Mouse (Mus musculus) limb, embryonic 15.5 days (tissue): Measurements from ENCODE around the gene Zbtb38. TPM values are rescaled to one million over a fixed set of nuclear protein-coding genes. Genes with fewer than 3 reads are reported as not detected.

Source experiments
- ATAC-seq: fragments of 200-750 bp; cut with Nextera tagmentation; 2 replicates; pipeline ENCODE4 v1.8.0; 2017; ENCODE audit warnings: low read depth, moderate TSS enrichment; ENCODE audit not compliant: insufficient number of reproducible peaks, low FRiP score, low TSS enrichment
- H3K27ac ChIP-seq: fragments of 300-500 bp; sonication (generic); 2 replicates; pipeline ENCODE4 v1.5.1; 2015; ENCODE audit warnings: moderate library complexity, mild to moderate bottlenecking, inconsistent platforms
- H3K27me3 ChIP-seq: fragments of 300-500 bp; sonication (generic); 2 replicates; pipeline ENCODE4 v1.6.1; 2015; ENCODE audit warnings: inconsistent platforms
- H3K36me3 ChIP-seq: fragments of 300-500 bp; sonication (generic); 2 replicates; pipeline ENCODE4 v1.6.1; 2015; ENCODE audit warnings: inconsistent platforms
- H3K4me1 ChIP-seq: fragments of 300-500 bp; sonication (generic); 2 replicates; pipeline ENCODE4 v1.6.1; 2015; ENCODE audit warnings: inconsistent platforms
- H3K4me2 ChIP-seq: fragments of 300-500 bp; sonication (generic); 2 replicates; pipeline ENCODE4 v1.6.1; 2015; ENCODE audit warnings: mild to moderate bottlenecking, inconsistent platforms
- H3K4me3 ChIP-seq: fragments of 300-500 bp; sonication (generic); 2 replicates; pipeline ENCODE4 v1.5.1; 2015; ENCODE audit warnings: mild to moderate bottlenecking, inconsistent platforms
- H3K9ac ChIP-seq: fragments of 300-500 bp; sonication (generic); 2 replicates; pipeline ENCODE4 v1.6.1; 2015; ENCODE audit warnings: inconsistent platforms
- H3K9me3 ChIP-seq: fragments of 300-500 bp; sonication (generic); 2 replicates; pipeline ENCODE4 v1.6.1; 2016; ENCODE audit warnings: inconsistent platforms
- WGBS: fragments of 180-500 bp; shearing (Covaris S2); methylation state at CpG from one replicate; pipeline ENCODE4 v1.1.7; 2015; 5-methylcytosine and 5-hydroxymethylcytosine counted together
- polyA plus RNA-seq: library from polyadenylated mRNA; unstranded; fragments of >200 nt; fragmentation: Nextera tagmentation; extraction: Ambion mirVana; gene quantifications from 2 replicates; pipeline ENCODE4 v1.2.1, GENCODE M21; 2015

Gene Zbtb38
- polyA plus RNA-seq, 1 experiment from 2014 or later: 17.2 TPM

DNA sequence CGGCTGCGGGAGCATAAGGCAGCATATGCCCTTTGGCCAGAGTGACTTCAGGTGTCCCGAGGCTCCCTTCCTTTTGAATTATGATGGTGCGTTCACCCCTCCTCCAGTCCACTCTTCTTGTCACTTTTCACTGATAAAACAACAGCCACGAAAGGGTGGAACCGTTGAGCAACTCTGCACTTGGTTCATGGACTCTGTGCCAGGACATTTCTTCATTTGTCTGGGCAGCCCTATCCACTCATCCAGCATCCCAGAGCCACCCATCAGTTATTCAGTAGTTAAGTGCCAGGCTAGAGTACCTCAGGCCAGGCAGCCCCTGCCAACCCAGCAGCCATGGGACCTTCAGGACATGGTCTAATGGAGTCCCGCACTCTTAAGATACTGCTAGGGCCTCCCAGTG lies 114.1 kb downstream of the Zbtb38 start:
- 63% methylated on average over 7 of the region's 7 CpGs for WGBS
- no peaks in the 10 kb centered on the region for H3K27me3 ChIP-seq
- H3K4me3 ChIP-seq: no peak overlapping the region
- H3K36me3 ChIP-seq: no peaks in the 10 kb centered on the region
- H3K9me3 ChIP-seq: no peaks in the 10 kb centered on the region
- ATAC-seq: no peak
- H3K4me1 ChIP-seq: no peaks in the 10 kb centered on the region
- H3K9ac ChIP-seq: no peak overlapping the region
- H3K27ac ChIP-seq: no peak overlapping the region
- no peak overlapping the region for H3K4me2 ChIP-seq

DNA sequence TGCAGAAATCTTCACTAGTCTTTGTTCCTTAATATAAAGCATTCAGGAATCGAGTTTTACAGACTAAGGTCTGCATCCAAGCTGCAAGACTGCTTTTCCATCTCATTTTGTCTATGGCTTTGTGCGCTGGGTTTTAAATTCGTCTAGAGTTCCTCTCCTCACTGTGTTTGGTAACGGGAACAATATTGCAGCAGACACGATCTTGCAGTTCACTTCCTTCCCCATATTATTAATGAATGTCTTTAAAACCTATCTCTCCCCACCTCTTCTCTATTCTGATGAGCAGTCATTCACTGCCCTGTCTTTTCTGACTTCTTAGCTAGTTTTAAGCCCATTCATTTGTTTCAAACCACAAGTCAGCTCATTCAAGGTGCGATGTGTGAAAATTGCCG lies 115.5 kb downstream of the Zbtb38 start:
- Histone ChIP-seq H3K4me2 (no peak overlapping the region), H3K4me3 (no peak overlapping the region), H3K27ac (no peak overlapping the region), H3K36me3 (no peaks in the 10 kb centered on the region), H3K4me1 (peaks cover 3% of the 10 kb centered on the region; the same call in 1 of the 2 replicates), H3K9ac (no peak overlapping the region), H3K27me3 (no peaks in the 10 kb centered on the region), H3K9me3 (no peaks in the 10 kb centered on the region)
- no peak for ATAC-seq
- 67% methylated on average over 7 of the region's 7 CpGs for WGBS

DNA sequence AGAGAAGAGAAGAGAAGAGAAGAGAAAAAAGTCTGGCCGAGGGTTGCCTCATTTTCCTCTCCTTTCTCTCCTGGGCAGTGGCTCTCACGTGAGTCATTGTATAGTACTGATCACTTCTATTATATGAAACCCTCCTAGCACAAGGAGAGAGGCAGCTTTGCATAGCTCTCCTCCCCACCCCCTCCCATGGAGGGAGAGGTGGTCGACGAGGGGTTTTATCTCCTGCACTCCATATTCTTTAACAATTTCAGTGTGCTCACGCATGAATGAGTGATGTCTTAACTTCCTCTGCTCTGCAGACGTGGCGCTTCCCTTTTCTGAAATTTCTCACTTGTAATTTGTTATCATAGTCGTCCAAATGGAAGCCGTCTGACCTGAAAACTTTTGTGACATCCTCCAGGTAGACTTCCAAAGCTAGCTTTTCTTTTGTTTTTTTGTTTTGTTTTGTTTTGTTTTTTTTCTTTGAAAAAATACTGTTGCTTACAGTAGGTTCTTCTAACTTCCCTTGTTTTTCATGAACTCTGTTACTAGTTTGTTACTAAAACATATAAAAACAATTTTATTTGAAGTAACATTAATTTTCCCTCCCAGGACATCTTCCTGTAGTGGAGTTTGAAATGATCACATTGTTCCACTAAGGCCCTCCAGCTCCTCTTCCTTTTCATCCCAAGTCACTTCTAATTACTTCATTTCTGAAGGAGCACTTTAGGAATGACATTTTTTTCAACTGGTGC lies 116.0 kb downstream of the Zbtb38 start:
- H3K4me2 ChIP-seq: no peak overlapping the region
- no peaks in the 10 kb centered on the region for H3K9me3 ChIP-seq
- no peak overlapping the region for H3K4me3 ChIP-seq
- ATAC-seq: no peak
- H3K27ac ChIP-seq: no peak overlapping the region
- WGBS: 60% methylated on average over 9 of the region's 9 CpGs
- no peak overlapping the region for H3K9ac ChIP-seq
- no peaks in the 10 kb centered on the region for H3K36me3 ChIP-seq
- no peaks in the 10 kb centered on the region for H3K27me3 ChIP-seq
- H3K4me1 ChIP-seq: peaks cover 8% of the 10 kb centered on the region; the same call in 1 of the 2 replicates

DNA sequence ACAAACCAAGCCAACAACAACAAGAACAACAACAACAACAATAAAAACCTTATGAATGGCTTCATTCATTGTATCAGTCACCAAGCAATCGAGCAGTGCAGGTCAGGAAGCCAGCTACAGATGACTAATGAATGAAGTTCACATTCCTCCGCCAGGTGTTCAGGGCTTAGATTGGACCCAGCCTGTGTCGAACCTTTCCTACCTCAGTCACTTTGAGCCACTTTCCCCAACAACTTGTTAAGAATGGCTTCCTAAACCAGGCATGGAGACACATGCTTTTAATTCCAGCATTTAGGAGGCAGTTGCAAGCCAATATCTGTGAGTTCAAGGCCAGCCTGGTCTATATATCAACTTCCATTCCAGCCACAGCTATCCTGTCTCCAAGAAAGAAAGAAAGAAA lies 116.7 kb downstream of the Zbtb38 start:
- Histone ChIP-seq H3K4me3 (no peak overlapping the region), H3K36me3 (no peaks in the 10 kb centered on the region), H3K4me2 (no peak overlapping the region), H3K27me3 (no peaks in the 10 kb centered on the region), H3K9ac (no peak overlapping the region), H3K4me1 (peaks cover 8% of the 10 kb centered on the region; the same call in 1 of the 2 replicates), H3K9me3 (no peaks in the 10 kb centered on the region), H3K27ac (no peak overlapping the region)
- 57% methylated on average over 3 of the region's 3 CpGs for WGBS
- ATAC-seq: no peak

DNA sequence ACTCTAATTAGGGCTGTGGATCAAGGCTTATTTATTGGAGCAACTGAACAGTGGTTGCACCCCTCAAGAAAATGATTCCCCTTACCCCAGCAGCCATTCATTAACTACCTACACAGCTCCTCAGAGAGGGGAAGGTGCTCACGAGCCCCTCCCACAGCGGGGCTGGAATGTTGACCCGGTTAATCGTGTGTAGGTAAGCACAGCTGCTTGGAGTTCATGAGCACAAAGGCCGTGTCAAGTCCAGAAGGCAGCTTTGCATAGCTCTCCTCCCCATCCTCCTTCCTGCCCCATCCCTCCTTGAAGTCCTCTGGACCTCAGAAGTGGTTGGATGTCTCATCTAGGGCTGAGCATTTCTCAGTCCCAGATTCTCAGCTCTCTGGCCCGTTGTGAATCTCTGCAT lies 117.5 kb downstream of the Zbtb38 start:
- no peak overlapping the region for H3K27ac ChIP-seq
- ATAC-seq: no peak
- WGBS: 63% methylated on average over 6 of the region's 6 CpGs

DNA sequence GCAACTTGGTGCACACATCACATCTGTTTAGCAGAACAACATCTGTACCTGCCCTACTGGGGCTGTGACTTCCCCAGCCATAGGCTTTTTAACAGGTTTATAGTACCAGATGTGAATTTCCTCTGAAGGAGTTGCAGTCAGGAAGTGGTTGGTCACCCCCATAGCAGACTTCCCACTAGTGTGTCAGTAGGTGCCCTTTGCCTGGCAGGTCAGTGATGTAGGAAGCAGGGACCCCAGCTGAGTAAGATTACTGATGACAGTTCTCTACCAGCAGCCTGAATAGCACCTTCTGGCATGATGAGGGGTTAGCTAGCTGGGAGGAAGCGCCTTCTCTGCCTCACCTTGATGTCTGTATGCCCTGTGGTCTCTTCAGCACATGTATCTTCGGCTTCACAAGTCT lies 118.9 kb downstream of the Zbtb38 start:
- H3K9me3 ChIP-seq: no peaks in the 10 kb centered on the region

More for the DNA sequence above, 117.5 kb downstream of the Zbtb38 start:
- Histone ChIP-seq H3K4me1 (peaks cover 8% of the 10 kb centered on the region; the same call in 1 of the 2 replicates), H3K4me3 (no peak overlapping the region), H3K4me2 (no peak overlapping the region), H3K9me3 (no peaks in the 10 kb centered on the region), H3K36me3 (no peaks in the 10 kb centered on the region), H3K9ac (no peak overlapping the region), H3K27me3 (no peaks in the 10 kb centered on the region)

More for the DNA sequence above, 118.9 kb downstream of the Zbtb38 start:
- Histone ChIP-seq H3K9ac (no peak overlapping the region), H3K4me3 (no peak overlapping the region), H3K36me3 (no peaks in the 10 kb centered on the region), H3K4me2 (no peak overlapping the region), H3K27me3 (no peaks in the 10 kb centered on the region), H3K4me1 (peaks cover 8% of the 10 kb centered on the region; the same call in 1 of the 2 replicates), H3K27ac (no peak overlapping the region)
- 75% methylated on average over 2 of the region's 2 CpGs for WGBS
- no peak for ATAC-seq

Other genes starting within 250 kb of the Zbtb38 start
- 0.09 and 0.14 TPM in 2 replicates for gene Gm28729, start 227.6 kb downstream of the Zbtb38 start, polyA plus RNA-seq
- gene Rasa2, start 121.2 kb downstream of the Zbtb38 start, polyA plus RNA-seq: 17.4 and 19.8 TPM in 2 replicates
- gene Pxylp1, start 139.8 kb upstream of the Zbtb38 start, polyA plus RNA-seq: 26.4 and 27.9 TPM in 2 replicates